Mouse (Mus musculus) embryonic fibroblast, embryonic 13.5 days (primary cell): Measurements from ENCODE around the gene Cdc42bpg.

Source experiments
- CTCF ChIP-seq: IDR thresholded peaks from 2 replicates; pipeline ENCODE4 v1.5.1; 2011; ENCODE audit warnings: mild to moderate bottlenecking, control low read depth, low read length, moderate library complexity, borderline replicate concordance; ENCODE audit not compliant: insufficient read depth
- POLR2A ChIP-seq: IDR thresholded peaks from 2 replicates; pipeline ENCODE4 v1.6.1; 2011; ENCODE audit warnings: low read depth, mild to moderate bottlenecking, control low read depth, low read length, moderate library complexity

DNA sequence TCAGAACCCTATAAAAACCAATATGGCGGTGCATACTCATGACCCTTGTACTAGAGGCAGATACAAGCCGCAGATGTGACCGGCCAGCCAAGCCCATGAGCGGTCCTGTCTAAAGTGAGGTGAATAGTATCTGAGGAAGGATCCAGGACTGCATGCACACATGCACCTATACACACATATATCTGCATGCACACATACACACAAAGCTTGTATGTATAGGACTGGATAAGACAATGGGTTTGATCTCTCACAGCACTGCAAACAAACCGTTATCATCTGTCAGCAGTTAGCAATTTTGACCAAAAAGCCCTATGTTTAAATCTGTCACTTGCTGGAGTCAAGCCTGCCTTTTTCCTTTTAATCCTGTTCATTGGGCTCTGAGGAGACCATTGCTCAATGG, 4.1 kb upstream of the Cdc42bpg start:
- TF ChIP-seq POLR2A (no peak), CTCF (no peak)
